Mouse (Mus musculus) liver, postnatal 0 days (tissue): ENCODE data around the gene Tbc1d10c.

Experiments
- CTCF ChIP-seq: sonication (generic); IDR thresholded peaks from 2 replicates; pipeline ENCODE4 v1.5.1; 2016; ENCODE audit warnings: antibody characterized with exemption, low read depth
- EP300 ChIP-seq: IDR thresholded peaks from 2 replicates; pipeline ENCODE4 v1.6.1; 2016; ENCODE audit warnings: antibody characterized with exemption, low read depth, mild to moderate bottlenecking

DNA sequence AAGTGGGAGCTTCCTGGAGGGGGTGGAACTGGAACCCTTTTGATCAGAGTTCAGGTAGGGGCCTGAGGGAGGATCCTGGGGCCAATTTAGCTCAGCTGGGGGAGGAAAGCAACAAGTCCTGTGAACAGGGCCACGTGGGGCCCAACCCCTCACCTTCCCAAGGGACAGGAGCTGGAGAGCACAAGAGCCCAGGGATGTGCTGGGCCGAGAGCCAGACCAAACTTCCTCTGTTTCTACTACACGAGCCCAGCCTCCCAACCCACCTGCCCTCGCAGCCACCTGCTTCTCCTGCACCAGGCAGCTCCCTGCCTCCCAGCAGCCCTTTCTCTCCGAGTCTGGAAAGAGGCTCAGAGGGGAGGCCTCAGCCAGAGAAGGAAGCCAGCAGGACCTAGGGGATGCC, 5.5 kb upstream of the Tbc1d10c start:
- TF ChIP-seq CTCF (no peak), EP300 (no peak)
